Mouse (Mus musculus) B cell, adult 2 months (primary cell): Measurements from ENCODE around the gene Ankmy1.

Experiments
- DNase-seq, 2 experiments: peaks; one replicate each; pipeline ENCODE4 v3.0.0; 2022

Gene Ankmy1

DNA sequence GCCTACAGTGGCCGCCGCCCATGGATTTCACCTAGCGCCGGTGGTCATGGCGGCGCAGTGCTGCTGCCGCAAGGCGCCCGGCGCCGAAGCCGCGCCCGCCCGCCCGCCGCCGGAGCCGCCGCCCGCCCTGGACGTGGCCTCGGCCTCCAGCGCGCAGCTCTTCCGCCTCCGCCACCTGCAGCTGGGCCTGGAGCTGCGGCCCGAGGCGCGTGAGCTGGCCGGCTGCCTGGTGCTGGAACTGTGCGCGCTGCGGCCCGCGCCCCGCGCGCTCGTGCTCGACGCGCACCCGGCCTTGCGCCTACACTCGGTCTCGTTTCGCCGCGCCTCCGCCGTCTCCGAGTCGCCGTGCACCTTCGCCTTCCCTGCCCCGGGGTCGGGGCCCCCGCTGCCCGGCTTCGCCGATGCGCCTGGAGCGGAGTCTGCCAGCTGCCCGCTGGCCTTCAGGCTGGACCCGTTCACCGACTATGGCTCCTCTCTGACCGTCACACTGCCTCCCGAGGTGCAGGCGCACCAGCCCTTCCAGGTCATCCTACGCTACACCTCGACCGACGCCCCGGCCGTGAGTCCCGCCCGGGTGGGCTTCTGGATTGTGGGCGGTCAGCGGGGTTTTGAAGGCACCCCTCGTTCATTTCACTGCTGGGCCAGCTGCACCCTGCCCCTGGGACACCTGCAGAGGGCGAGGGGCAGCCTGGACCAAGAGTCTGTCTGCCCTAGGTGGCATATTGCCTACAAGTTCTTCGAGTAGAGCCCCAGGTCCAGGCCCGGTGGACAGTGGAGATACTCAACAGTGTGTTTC, 8.4 kb upstream of the Ankmy1 start:
- DNase-seq = peak; percentile 58 to 65

DNA sequence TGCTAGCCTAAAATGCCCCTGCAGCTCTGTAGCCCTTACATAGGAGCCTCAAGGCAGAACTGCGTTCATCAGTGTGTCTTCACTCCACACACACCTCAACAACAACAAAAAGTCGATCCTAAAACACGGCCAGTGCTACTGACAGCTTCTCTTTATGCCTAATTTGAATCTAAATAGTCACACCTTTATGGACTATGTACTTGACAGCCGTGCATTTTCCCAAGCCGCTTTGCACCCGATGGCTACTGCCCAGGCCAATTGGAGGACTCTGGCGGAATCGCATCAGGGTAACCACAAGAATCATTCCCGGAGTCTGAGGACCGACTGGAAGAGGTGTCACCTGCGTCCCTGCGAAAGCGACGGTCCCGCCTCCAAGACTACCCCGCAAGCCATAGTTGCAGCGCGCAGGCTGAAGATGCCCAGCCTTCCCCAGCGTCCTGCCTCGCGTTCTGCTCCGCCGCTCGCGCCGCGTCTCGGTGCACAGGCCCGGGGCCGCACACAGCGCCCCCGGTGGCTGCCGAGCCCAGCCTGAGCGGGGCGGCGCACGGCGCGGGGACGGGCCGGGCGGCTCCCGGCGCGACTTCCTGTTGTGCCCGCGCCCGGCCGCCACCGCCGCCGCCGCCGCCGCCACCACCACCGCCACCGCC, 7.7 kb upstream of the Ankmy1 start, which contains the start of gene Rnpepl1:
Gene Rnpepl1 (plus strand): TSS at position 545 of the 647 bp plus-strand sequence.
- DNase-seq = peak; percentile 73 to 76

DNA sequence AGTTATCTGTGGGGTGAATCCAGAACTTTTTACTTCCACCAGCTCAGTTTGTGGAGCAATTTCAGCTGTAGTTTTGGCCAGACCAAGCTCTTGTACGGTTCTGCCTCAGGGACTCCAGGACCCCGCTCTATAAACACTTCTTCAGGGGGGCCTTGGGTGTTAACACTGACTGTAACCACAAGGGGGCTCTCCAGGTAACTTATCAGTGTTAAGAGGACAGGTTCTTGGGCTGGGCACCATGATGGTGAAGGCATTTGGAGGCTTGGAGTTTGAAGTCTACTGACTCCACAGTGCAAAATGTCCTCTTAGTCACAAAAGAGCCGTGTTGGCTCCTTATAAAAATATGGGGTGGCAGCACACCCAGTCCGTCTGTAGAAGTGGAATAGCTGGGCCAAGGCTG, 6.4 kb upstream of the Ankmy1 start:
- peak; percentile 40 to 49 for DNase-seq

DNA sequence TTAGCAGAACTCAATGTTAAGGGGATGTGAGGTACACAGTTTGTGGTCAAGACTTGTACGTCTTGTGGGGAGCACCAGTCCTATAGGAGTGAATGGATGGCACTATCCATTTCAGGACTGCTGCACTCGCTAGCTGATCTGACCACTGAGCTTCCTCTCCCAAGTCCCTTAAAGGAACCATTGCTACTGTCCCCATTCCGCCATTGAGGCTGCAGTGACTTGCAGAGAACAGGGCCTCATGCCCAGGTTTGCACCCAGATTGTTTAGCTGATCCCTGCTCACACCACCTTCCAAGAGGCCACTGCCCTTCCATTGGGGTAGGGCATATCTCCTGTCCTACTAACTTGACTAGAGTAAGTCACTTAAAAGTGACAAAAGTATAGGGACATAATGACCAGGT, 6.0 kb upstream of the Ankmy1 start:
- no peak for DNase-seq

DNA sequence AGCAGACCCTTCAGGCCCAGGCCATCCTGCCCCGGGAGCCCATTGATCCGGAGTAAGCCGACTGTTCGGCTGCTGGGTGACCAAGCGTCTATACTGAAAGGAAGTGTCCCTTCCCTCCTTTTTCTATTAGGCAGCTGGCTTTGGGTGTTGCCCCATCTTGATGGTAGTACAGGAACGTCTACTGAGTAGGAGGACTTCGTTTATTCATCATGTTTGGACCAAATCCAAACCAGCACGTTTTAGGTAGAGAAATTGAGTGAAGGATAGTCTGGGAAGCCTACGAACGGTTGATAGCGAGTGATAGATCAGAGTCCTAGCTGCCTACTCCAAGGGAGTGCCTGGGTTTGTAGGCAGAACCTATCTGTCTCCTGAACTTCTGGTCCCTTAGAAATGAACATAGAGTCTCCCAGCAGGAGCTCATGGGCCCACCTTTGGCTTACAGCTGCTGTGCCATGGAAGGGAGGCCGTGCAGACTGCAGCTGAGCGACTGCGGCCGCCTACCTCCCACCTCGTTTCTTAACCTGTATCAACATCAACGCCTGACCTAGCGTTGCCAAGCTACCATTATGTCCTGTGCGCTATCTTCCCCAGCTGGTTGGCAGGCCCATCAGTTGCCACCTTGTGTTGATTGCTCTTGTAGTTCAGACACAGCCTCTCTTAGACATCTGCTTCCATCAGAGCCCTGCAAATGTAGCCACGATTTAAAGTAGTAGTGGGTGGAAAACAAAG, 5.1 kb upstream of the Ankmy1 start:
- no peak for DNase-seq

DNA sequence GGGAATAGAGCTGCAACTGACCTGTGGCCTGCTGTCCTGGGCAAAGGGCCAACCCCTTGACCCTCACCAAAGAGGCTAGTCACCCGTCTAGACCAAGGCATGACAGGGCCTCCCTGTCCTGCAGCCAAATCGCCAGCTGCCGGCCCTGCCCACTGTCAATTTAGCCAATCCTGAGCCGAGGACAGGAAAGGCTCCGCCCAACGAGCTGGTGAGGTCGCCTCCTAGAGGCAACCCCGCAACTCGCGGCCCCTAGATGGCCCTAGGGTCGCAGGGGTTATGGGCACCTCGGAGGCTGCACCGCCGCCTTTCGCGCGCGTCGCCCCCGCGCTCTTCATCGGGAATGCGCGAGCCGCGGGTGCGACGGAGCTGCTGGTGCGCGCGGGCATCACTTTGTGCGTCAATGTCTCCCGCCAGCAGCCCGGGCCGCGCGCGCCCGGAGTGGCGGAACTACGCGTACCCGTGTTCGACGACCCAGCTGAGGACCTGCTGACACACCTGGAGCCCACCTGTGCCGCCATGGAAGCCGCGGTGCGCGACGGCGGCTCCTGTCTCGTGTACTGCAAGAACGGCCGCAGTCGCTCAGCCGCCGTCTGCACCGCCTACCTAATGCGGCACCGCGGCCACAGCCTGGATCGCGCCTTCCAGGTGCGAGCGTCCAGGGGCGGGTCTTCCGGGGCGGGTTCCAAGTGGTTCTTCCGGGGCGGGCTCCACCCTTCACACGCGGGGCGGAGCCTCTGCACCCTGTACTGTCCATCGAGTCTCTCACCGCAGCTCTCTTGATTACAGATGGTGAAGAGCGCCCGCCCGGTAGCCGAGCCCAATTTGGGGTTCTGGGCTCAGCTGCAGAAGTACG, 4.3 kb upstream of the Ankmy1 start, which contains the start of gene Dusp28:
Gene Dusp28 (plus strand): TSS at position 203 of the 853 bp plus-strand sequence.
- DNase-seq = peak; percentile 85

DNA sequence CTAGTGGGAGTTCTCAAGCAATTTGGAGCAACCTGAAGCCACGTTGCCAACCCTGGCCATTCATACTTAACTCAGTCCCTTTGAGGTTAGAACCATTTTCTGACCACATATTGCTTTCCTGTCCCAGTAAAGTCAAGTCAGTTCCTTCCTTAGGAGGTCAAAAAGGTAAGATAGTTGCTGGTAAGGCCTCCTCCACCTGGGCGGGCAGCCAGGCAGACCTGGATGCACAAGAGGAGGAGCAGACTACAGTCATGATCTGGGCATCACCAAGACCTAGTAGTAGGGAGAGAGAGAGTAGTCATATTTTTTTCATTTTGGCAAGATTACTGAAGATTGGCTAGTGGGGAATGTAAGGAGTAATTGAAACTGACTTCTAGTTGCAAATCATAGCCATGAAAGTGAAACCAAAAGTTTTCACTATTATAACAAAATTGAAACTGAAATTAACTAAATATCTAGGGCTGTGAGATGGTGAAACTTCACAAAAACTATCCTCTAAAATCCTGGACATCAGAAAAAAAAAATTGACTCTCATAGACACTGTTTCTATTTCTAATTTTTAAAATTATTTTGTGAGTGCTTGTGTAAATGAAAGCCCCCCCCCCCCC, 3.1 kb upstream of the Ankmy1 start:
- DNase-seq = no peak

DNA sequence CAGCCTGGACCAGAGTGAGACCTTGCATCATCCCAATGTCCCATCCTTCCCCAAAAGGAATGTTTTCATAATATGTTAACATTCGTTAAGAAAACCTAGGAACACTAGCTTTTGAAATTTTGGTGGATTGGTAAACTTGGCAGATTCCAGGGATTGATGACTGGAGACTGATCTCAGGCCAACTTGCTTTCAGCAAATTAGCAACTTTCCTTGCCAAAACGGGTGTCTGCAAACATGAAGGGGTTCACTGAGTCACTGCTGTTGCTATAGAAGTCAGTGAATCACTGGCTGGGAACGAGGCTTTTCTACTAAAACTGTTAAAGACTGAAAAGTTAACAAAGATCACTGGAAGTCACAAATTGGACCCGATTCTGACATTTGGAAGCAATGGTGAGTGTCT, 921 bp upstream of the Ankmy1 start:
- DNase-seq = no peak

DNA sequence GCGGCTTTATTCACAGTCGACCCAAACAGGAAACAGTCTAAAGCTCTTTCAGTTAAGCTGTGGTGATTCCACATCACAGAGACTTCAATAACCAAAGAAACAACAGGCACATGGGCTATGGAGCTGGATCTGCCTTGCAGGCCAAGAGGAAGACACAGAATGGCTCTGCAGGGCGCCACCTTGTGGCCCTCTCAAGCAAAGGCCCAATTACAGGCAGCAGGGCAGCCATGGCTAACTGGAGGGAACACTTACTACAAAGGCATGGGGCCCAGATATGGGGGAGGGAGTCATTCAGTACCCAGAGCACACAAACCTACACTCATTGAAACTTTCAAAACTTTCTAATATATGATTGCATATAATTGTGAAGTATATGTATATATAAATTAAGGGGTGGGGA, 7.6 kb downstream of the Ankmy1 start:
- peak; percentile 74 for DNase-seq

DNA sequence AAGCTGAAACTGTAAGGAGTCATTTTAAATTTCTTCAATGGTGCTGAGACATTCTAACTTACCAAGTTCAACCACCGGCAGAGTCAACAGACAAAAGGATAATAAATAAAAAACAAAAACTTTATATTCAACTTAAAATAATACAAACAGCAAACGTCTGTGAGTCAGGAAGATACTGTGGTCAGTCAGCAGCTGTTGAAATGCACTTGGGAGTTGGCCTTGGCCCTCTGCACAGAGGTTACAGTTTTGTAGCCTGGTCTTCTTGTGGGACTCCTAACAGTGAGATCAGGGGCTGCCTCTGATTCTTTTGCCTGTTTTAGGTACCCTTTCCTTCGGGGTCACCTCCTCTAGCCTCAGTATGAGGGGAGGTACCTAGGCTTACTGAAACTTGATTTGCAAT, 8.8 kb downstream of the Ankmy1 start:
- DNase-seq = no peak

DNA sequence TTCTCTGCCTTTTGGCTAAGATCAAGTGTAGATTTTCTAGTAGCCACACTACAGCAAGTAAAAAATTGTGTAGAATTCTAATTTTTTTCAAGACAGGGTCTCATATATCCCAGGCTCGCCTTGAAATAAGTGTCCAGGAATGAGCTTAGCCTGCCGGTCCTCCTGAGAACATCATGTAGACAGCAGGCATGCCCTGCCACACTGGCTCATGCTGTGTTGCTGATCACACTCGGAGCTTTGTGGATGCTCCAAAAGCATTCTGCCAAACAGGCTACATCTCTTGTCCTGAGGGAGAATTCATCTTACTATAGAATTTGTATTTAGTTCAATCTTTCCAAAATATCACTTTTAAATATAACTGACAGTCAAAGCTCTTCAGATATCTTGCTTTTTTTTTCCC, 9.9 kb downstream of the Ankmy1 start:
- no peak for DNase-seq

DNA sequence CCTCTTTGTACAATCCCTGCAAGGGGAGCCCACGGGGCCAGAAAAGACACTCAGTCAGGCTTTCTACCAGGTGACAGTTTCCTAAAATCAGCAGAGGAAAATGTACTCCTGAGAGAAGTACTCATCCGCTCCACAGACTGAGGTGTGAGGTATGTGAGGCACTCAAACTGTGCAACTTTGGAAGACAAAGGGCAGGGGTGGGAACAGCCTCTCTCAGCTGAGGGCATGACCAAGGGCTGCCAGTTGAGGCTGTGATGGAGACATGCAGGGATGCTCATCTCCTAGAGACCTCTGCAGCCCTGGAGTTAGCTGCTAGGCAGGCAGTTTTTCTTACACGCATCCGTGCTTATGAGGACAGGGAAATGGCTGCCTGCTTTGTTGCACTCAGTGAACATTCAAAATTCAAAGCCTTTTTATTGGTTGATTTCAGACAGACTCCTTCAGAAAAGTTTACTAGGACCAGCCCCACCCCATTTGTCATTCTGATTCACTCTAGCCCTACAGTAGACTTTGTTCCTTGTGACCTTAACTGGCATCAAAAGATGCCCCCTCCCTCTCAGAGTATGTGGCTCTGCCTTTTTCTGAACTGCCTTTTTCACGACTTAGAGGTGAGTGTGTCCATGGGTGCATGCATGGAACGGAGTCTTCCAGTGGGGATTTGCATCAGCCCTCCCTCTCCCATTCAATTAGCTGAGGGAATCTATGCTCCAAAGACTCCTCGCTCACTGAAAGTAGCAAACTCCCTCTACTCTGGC, 13.6 kb downstream of the Ankmy1 start:
- DNase-seq = no peak

DNA sequence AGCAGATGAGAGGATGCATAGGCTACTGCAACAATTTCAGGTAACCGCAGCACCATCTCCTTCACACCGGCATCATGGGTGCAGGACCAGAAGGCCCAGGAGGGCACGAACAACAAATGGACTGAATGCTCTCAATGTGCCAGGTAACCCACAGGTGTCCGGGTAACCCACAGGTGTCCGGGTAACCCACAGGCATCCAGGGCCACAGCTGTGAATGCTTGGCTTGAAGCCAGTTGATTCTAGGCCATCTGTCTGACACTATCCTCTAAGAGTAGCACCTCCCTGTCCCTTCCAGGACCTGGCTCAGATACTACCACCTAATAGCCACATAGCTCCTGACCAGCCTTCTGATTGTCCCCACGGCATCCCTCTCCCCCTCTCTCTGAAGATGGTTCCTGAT, 20.7 kb downstream of the Ankmy1 start:
- no peak for DNase-seq

DNA sequence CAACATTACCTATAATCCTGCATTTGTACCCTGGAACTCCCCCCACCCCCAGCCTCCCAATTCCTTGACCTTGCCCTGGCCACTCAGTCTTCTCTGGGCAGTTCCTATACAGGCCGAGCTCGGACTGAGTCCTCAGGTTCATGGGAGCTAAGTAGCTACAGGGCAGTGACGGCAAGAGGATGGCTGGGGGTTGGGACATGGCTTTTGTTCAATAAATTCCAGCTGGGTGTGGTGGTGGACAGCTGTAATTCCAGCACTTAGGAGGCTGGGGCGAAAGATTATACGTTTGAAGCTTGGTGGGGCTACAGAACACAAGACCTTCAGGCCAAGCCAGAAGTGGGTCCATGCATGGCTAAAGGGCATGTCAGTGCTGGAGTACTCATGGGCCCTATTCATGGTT, 22.6 kb downstream of the Ankmy1 start:
- DNase-seq = no peak

DNA sequence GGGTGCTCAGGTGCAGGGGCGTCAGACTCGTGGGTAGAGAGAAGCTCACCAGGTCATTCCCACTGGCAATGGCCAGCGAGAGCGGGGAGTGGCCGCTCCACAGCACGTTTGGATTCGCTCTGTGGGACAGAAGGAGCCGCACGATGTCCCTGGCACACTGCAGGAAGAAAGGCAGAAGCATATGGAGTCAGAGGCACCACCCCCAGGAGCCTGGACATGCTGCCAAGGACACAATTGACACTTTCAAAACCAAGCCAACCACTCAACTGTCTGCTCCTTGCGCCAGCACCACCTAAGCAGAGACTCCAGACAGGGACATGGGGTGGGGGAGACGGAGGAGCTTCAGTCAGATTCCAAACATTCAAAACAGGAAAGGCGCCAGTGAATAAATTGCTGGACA, 23.4 kb downstream of the Ankmy1 start:
- no peak for DNase-seq

DNA sequence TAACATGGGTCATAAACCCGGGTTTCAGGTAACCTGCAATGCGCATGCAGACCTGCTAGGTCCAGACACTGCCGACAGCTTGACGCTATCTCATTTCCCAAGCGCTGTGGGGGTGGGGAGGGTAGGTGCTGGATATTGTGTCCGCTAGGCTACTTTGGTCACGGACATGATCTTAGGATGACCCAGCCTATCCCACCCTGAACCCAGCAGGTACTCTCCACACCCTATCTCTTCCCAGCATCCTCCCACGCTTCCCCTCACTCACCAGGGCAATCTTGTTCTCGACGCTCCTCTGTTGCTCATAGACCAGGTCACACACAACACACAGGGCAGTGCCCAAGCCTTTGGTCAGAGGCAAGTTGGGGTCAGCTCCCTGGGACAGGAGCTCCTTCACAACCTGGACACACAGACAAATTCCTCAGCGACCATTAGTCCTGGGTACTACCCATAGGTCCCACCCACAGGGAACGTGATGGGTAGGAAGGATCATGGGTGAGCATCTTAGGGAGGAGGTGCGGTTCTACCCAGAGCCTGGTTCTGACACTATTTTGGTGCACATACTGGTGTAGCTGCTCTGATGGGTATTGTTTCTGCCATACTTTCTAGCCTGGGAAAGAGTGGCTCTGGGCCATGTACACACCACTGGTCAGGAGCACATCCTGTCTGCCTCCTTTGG, 24.5 kb downstream of the Ankmy1 start:
- no peak for DNase-seq

DNA sequence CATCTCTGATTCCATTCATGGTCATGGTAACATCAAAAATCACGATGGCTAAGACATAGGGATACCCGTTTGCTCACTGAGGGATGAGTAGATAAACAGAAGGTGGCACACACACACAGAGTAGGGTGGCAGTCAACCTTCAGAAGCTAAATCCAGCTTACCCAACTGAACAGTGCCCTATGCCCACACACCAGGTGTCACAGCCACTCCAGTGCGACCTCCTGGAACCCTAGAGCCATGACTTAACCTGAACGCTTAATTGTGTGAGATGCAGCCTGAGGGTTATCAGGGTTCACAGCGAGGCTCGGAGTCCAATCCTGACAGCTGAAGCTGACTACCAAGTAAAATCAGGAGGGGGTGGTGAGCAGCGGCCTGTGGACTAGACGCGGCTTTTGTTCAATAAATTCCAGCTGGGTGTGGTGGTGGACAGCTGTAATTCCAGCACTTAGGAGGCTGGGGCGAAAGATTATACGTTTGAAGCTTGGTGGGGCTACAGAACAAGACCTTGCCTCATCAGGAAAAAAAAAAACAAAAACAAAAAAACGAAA, 25.2 kb downstream of the Ankmy1 start:
- no peak for DNase-seq

DNA sequence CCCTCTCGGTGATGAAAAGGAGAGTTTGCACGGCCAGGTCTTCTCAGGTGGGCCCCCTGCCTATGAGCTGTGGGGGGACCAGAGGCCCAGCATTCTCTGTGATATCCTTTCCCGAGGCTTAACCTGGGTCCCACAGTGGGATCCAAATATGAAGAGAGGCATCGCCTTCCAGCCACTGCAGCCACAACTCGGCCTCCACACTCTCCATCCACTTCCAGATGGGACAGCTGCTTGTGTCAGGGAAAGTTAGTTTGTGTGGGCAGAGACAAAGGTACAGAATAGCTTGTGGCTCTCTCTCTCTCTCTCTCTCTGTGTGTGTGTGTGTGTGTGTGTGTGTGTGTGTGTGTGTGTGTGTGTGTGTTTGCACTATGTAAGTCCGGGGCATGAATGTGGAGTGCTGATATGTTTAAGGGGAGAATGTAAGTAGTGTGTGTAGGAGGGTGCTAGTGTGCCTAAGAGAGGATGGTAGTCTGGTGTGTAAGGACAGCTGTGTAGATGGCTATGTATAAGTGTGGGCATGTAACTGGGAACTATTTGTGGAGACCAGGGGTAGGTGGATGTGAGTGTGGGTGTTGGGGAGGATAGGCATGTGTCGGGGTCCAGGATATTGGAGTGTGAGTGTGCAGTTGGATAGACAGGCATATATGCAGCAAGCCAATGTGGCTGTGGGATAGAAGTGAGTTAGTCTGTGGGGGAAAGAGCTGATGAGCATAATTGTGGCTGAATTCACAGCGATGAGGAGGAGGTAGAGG, 27.2 kb downstream of the Ankmy1 start:
- DNase-seq = no peak

DNA sequence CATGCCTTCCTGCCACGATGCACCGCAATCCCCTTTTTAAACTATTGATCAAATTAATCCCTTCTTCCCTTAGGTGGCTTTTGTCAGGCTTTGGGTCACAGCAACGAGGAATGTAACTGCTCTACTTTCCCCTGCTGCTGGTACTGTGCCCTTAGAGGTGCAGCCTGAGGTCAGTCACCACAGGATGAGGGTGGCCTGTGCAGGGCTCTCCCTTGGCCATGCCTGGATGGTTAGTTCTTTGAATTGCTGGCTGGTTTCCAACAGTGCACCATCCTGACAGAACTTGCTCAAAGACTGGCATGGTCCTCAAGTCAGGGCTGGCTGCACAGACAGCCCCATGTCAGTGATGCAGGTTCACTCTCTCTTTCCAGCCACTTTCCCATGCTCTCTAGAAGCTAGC, 28.7 kb downstream of the Ankmy1 start:
- no peak for DNase-seq

DNA sequence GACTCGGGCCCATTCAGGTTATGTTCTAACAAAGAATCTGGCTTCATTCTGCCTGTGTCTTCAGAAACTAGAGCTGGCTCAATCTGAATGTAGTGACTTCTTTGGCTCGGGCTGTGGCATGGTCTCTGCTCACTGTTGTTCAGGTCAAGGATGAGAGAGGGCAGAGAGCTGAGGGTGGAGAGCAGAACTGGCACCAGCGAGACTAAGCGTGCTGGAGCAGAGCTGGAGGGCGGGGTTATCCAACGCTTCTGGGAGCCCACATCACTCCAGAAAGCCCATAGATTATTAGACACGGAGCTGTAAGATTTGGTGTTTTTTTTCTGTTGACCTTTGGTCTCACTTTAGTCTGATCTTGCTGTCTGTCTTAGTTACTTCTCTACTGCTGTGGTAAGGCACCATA, 30.0 kb downstream of the Ankmy1 start:
- no peak for DNase-seq
